Mouse (Mus musculus) urinary bladder, postnatal 4 days (tissue): Measurements from ENCODE around the gene Trdmt1.

ENCODE experiments used
- DNase-seq, 2 experiments: peaks; one replicate each; pipeline ENCODE4 v3.0.0; 2021 to 2022; ENCODE audit warnings: low spot score in 2 of 2

The Trdmt1 gene

GRCm38 (mm10) chr2:13557145-13558030 is 12.9 kb upstream of the Trdmt1 start:
- no peak for DNase-seq

- DNase-seq: no peak
Measured at GRCm38 (mm10) chr2:13556239-13556638, 11.8 kb upstream of the Trdmt1 start.

- DNase-seq: no peak
Measured at GRCm38 (mm10) chr2:13553966-13554365, 9.5 kb upstream of the Trdmt1 start.

GRCm38 (mm10) chr2:13548749-13549148 is 4.3 kb upstream of the Trdmt1 start:
- DNase-seq: no peak

GRCm38 (mm10) chr2:13543519-13544124 is 846 bp downstream of the Trdmt1 start:
- no peak for DNase-seq

- no peak for DNase-seq
Measured at GRCm38 (mm10) chr2:13539860-13540259, 4.6 kb downstream of the Trdmt1 start.

GRCm38 (mm10) chr2:13538704-13539377 is 5.6 kb downstream of the Trdmt1 start:
- no peak for DNase-seq

GRCm38 (mm10) chr2:13538258-13538657 is 6.2 kb downstream of the Trdmt1 start:
- no peak for DNase-seq

- DNase-seq: no peak
Measured at GRCm38 (mm10) chr2:13537733-13538132, 6.7 kb downstream of the Trdmt1 start.

GRCm38 (mm10) chr2:13536747-13537146 is 7.7 kb downstream of the Trdmt1 start:
- DNase-seq: no peak

- no peak for DNase-seq
Measured at GRCm38 (mm10) chr2:13530639-13531038, 13.8 kb downstream of the Trdmt1 start.

GRCm38 (mm10) chr2:13529253-13529933 is 15.1 kb downstream of the Trdmt1 start:
- DNase-seq: no peak

GRCm38 (mm10) chr2:13527531-13527930 is 16.9 kb downstream of the Trdmt1 start:
- DNase-seq: peak in 1 of 2 experiments; percentile 32

GRCm38 (mm10) chr2:13527125-13527524 is 17.3 kb downstream of the Trdmt1 start:
- DNase-seq: no peak

GRCm38 (mm10) chr2:13526205-13526604 is 18.3 kb downstream of the Trdmt1 start:
- no peak for DNase-seq

GRCm38 (mm10) chr2:13523540-13524456 is 20.7 kb downstream of the Trdmt1 start:
- DNase-seq: no peak

- no peak for DNase-seq
Measured at GRCm38 (mm10) chr2:13522106-13522505, 22.4 kb downstream of the Trdmt1 start.

- no peak for DNase-seq
Measured at GRCm38 (mm10) chr2:13514949-13515348, 29.5 kb downstream of the Trdmt1 start.

GRCm38 (mm10) chr2:13502717-13503116 is 41.8 kb downstream of the Trdmt1 start:
- no peak for DNase-seq

- no peak for DNase-seq
Measured at GRCm38 (mm10) chr2:13501553-13501952, 42.9 kb downstream of the Trdmt1 start.
